Mouse (Mus musculus) spleen, postnatal 36 days (tissue): ENCODE data around the gene Rs1.
A peak's percentile ranks its signal among the peaks of the same experiment; 100 is the strongest.
"Not testable (repeated sequence)": the region's sequence is repeated elsewhere in the genome, so short reads cannot be mapped to it uniquely, and the experiment has no call there.

ENCODE experiments used
- DNase-seq, 2 experiments: peaks; one replicate each; pipeline ENCODE4 v3.0.0; 2022; ENCODE audit warnings: low spot score in 2 of 2, mixed read lengths in 1 of 2

Gene Rs1

GRCm38 (mm10) chrX:160767713-160768112, at the start of gene Rs1:
TSS of gene Rs1 (plus strand) at chrX:160768013.
- no peak for DNase-seq

GRCm38 (mm10) chrX:160735650-160736049, 32.2 kb upstream of the Rs1 start, which contains the start of gene Ppef1:
TSS of gene Ppef1 (minus strand) at chrX:160735765.
- no peak for DNase-seq

DNA sequence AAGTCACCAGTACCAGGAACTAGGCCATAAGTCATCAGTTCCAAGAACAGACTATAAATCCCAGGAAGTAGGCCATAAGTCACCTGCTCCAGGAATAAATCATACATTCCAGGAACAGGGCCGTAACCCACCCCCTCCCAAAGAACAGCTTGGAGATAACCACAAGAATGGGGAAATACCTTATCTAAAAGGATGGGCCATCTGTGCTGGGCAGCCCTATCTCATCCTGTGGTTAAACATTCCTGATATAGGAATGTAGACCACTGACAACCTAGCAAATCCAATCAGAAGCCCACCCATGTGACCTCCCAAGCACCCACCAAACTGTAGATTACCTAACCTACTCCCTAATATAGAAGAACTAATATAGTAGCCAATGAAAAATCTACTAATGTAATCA, 22.4 kb upstream of the Rs1 start:
- DNase-seq = no peak

GRCm38 (mm10) chrX:160748653-160749052, 19.2 kb upstream of the Rs1 start:
- no peak for DNase-seq

- DNase-seq = no peak
These were observed 17.0 kb upstream of the Rs1 start for GRCm38 (mm10) chrX:160750808-160751207.

- DNase-seq = peak; percentile 84 to 89
These were observed 2.2 kb upstream of the Rs1 start for GRCm38 (mm10) chrX:160765389-160766232.

DNA sequence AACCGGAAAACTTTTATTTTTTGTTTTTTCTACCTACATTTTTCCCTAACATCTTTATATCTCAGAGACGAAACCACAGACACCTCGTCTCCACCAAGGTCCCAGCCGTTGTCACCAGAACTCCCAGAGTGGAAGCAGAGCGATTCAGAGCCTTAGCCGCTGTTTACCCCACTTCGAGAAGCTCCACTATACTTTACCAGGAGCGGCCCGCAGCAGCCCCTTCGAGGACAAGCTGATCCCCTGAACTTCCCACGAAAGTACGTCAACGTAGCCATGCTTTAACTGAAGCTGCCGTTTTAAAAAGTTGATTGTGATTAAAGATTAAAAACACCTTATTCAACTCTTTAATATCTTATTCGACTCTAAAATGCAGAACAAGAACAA, 1.6 kb upstream of the Rs1 start:
- no peak for DNase-seq

DNA sequence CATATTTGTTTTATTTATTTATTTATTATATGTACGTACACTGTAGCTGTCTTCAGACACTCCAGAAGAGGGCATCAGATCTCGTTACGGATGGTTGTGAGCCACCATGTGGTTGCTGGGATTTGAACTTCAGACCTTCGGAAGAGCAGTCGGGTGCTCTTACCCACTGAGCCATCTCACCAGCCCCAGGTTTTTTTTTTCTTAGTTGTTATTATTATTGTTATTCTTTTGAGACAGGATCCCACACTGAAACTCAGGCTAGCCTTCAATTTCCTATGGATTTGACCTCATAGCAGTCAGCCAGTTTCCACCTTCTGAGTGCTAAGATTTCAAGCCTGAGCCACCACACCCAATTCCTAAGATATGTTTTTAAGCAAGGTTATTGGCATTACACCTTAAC, 1.8 kb downstream of the Rs1 start:
- DNase-seq = not testable (repeated sequence)

DNA sequence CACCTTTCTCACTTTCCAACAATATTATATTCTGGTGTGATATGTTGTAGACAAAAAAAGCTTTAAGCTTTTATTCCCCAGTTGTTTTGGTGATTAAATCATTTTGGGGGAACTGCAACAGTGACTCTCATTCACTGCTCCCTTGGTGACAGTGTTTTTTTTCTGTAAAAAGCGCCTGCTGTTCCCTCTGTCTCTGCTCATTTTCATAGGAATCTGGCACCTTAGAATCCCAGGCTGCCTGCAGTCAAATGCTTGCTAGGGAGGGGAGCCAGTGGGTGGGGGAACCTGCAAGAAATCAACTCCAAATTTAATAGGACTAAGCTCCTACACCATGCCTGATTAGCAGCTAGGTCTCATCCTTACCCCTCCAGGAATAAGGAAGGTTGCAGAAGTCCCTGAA, 5.2 kb downstream of the Rs1 start:
- DNase-seq = no peak

- no peak for DNase-seq
These were observed 14.5 kb downstream of the Rs1 start for GRCm38 (mm10) chrX:160782276-160782675.

- DNase-seq = no peak
These were observed 27.1 kb downstream of the Rs1 start for GRCm38 (mm10) chrX:160794920-160795319.

- no peak for DNase-seq
These were observed 36.8 kb downstream of the Rs1 start for GRCm38 (mm10) chrX:160804409-160805150.

DNA sequence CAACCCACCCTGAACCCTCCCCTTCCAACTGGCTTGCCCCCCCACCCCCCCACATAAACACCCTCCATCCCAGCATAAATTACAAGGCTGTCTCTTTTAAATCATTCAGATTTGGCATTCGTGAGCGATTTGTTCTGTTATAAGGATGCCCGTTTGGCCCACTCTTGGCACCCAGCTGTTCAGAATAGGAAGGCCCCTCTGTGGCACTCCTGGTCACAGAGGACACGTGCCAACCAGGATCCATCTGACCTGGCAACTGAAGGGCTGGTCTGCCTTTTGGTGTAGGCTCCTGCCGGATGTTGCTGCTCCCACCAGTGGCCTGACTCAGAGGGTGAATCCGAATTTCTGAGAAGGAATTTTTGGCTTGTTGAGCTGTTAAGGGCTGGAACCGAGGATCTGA, 40.4 kb downstream of the Rs1 start:
- DNase-seq = no peak
